Mouse (Mus musculus): ENCODE data around the gene Dnase1l2. TPM values are rescaled to one million over a fixed set of nuclear protein-coding genes. Genes with fewer than 3 reads are reported as not detected.

Dnase1l2 gene
- polyA plus RNA-seq, 1 experiment from 2014 or later, result 6.1 TPM

- Histone ChIP-seq H3K4me1 (ENCODE audit: control insufficient read depth, insufficient read depth, low read depth, low read length) (no peaks in the 10 kb centered on the region), H3K36me3 (ENCODE audit: control insufficient read depth, insufficient read depth, low read length) (peaks cover 32% of the 10 kb centered on the region), H3K4me3 (ENCODE audit: low read length) (no peak overlapping the region), H3K4me2 (ENCODE audit: low read length) (no peak overlapping the region), H3K9me3 (ENCODE audit: control insufficient read depth, low read length) (no peaks in the 10 kb centered on the region), H3K27ac (ENCODE audit: low read depth, low read length) (no peak overlapping the region), H3K27me3 (replicated peaks; ENCODE audit: control insufficient read depth, insufficient read depth, low read length) (no peaks in the 10 kb centered on the region), H3K9ac (ENCODE audit: low read depth, low read length) (no peak overlapping the region)
- no peak for ATAC-seq
- 85% methylated on average over 7 of the region's 7 CpGs for WGBS
These were observed 48.4 kb downstream of the Dnase1l2 start for GRCm38 (mm10) chr17:24394456-24394855.

- Histone ChIP-seq H3K27ac (ENCODE audit: low read depth, low read length) (no peak overlapping the region), H3K36me3 (ENCODE audit: control insufficient read depth, insufficient read depth, low read length) (peaks cover 29% of the 10 kb centered on the region), H3K9me3 (ENCODE audit: control insufficient read depth, low read length) (no peaks in the 10 kb centered on the region), H3K4me2 (ENCODE audit: low read length) (no peak overlapping the region), H3K4me3 (ENCODE audit: low read length) (no peak overlapping the region), H3K9ac (ENCODE audit: low read depth, low read length) (no peak overlapping the region; the same call in 1 of the 2 replicates), H3K4me1 (ENCODE audit: control insufficient read depth, insufficient read depth, low read depth, low read length) (no peaks in the 10 kb centered on the region), H3K27me3 (replicated peaks; ENCODE audit: control insufficient read depth, insufficient read depth, low read length) (no peaks in the 10 kb centered on the region)
- 24% methylated on average over 4 of the region's 4 CpGs for WGBS
- ATAC-seq, result no peak
These were observed 49.4 kb downstream of the Dnase1l2 start for GRCm38 (mm10) chr17:24393527-24393926.

GRCm38 (mm10) chr17:24391149-24391548 is 51.8 kb downstream of the Dnase1l2 start:
- H3K4me1 ChIP-seq (ENCODE audit: control insufficient read depth, insufficient read depth, low read depth, low read length), result no peaks in the 10 kb centered on the region
- 69% methylated on average over 8 of the region's 8 CpGs for WGBS
- H3K27ac ChIP-seq (ENCODE audit: low read depth, low read length), result no peak overlapping the region
- H3K9ac ChIP-seq (ENCODE audit: low read depth, low read length), result no peak overlapping the region
- no peaks in the 10 kb centered on the region for H3K9me3 ChIP-seq (ENCODE audit: control insufficient read depth, low read length)
- H3K4me2 ChIP-seq (ENCODE audit: low read length), result no peak overlapping the region
- ATAC-seq, result no peak
- H3K27me3 ChIP-seq (replicated peaks; ENCODE audit: control insufficient read depth, insufficient read depth, low read length), result no peaks in the 10 kb centered on the region
- H3K4me3 ChIP-seq (ENCODE audit: low read length), result no peak overlapping the region
- peaks cover 37% of the 10 kb centered on the region for H3K36me3 ChIP-seq (ENCODE audit: control insufficient read depth, insufficient read depth, low read length)

Other genes with a start within 250 kb of the Dnase1l2 start
- 26.6 and 29.5 TPM in 2 replicates for gene Tbc1d24, start 237.5 kb downstream of the Dnase1l2 start, polyA plus RNA-seq (2015; fragmentation: Nextera tagmentation; extraction: Ambion mirVana)
- 4.5 and 4.6 TPM in 2 replicates for gene Ntn3, start 233.6 kb downstream of the Dnase1l2 start, polyA plus RNA-seq (2015; fragmentation: Nextera tagmentation; extraction: Ambion mirVana)
- gene Tedc2, start 222.3 kb downstream of the Dnase1l2 start, polyA plus RNA-seq (2015; fragmentation: Nextera tagmentation; extraction: Ambion mirVana), result 8.9 and 10.1 TPM in 2 replicates
- gene Ccnf, start 191.6 kb downstream of the Dnase1l2 start, polyA plus RNA-seq (2015; fragmentation: Nextera tagmentation; extraction: Ambion mirVana), result 14.4 and 17.6 TPM in 2 replicates
- 1.2 TPM in 2 replicates for gene Abca17, start 92.0 kb downstream of the Dnase1l2 start, polyA plus RNA-seq (2015; fragmentation: Nextera tagmentation; extraction: Ambion mirVana)
- gene Abca3, start 91.2 kb downstream of the Dnase1l2 start, polyA plus RNA-seq (2015; fragmentation: Nextera tagmentation; extraction: Ambion mirVana), result 30.1 and 34.5 TPM in 2 replicates
- gene Rnps1, start 28.5 kb downstream of the Dnase1l2 start, polyA plus RNA-seq (2015; fragmentation: Nextera tagmentation; extraction: Ambion mirVana), result 304 and 328 TPM in 2 replicates
- 48.0 and 59.0 TPM in 2 replicates for gene Eci1, start 16.5 kb downstream of the Dnase1l2 start, polyA plus RNA-seq (2015; fragmentation: Nextera tagmentation; extraction: Ambion mirVana)
- gene E4f1, start 27.2 kb upstream of the Dnase1l2 start, polyA plus RNA-seq (2015; fragmentation: Nextera tagmentation; extraction: Ambion mirVana), result 42.3 and 43.5 TPM in 2 replicates
- 83.9 and 85.4 TPM in 2 replicates for gene Pgp, start 27.3 kb upstream of the Dnase1l2 start, polyA plus RNA-seq (2015; fragmentation: Nextera tagmentation; extraction: Ambion mirVana)
- 0.65 and 1.2 TPM in 2 replicates for gene Bricd5, start 30.8 kb upstream of the Dnase1l2 start, polyA plus RNA-seq (2015; fragmentation: Nextera tagmentation; extraction: Ambion mirVana)
- 36.2 and 39.3 TPM in 2 replicates for gene Mlst8, start 36.0 kb upstream of the Dnase1l2 start, polyA plus RNA-seq (2015; fragmentation: Nextera tagmentation; extraction: Ambion mirVana)
- 43.6 and 44.6 TPM in 2 replicates for gene Caskin1, start 45.5 kb upstream of the Dnase1l2 start, polyA plus RNA-seq (2015; fragmentation: Nextera tagmentation; extraction: Ambion mirVana)
- 85.9 and 94.2 TPM in 2 replicates for gene Traf7, start 84.8 kb upstream of the Dnase1l2 start, polyA plus RNA-seq (2015; fragmentation: Nextera tagmentation; extraction: Ambion mirVana)
- gene Rab26, start 91.1 kb upstream of the Dnase1l2 start, polyA plus RNA-seq (2015; fragmentation: Nextera tagmentation; extraction: Ambion mirVana), result 10.9 and 13.0 TPM in 2 replicates
- 26.8 and 29.9 TPM in 2 replicates for gene Pkd1, start 106.7 kb upstream of the Dnase1l2 start, polyA plus RNA-seq (2015; fragmentation: Nextera tagmentation; extraction: Ambion mirVana)
- 65.8 and 80.9 TPM in 2 replicates for gene Tsc2, start 189.5 kb upstream of the Dnase1l2 start, polyA plus RNA-seq (2015; fragmentation: Nextera tagmentation; extraction: Ambion mirVana)
- 9.6 and 9.9 TPM in 2 replicates for gene Nthl1, start 189.6 kb upstream of the Dnase1l2 start, polyA plus RNA-seq (2015; fragmentation: Nextera tagmentation; extraction: Ambion mirVana)
- gene Slc9a3r2, start 207.2 kb upstream of the Dnase1l2 start, polyA plus RNA-seq (2015; fragmentation: Nextera tagmentation; extraction: Ambion mirVana), result 60.8 TPM in 2 replicates
- 0.54 and 0.75 TPM in 2 replicates for gene Npw, start 215.4 kb upstream of the Dnase1l2 start, polyA plus RNA-seq (2015; fragmentation: Nextera tagmentation; extraction: Ambion mirVana)
- 10.8 and 18.7 TPM in 2 replicates for gene Zfp598, start 226.6 kb upstream of the Dnase1l2 start, polyA plus RNA-seq (2015; fragmentation: Nextera tagmentation; extraction: Ambion mirVana)
- 272 and 319 TPM in 2 replicates for gene Syngr3, start 246.8 kb upstream of the Dnase1l2 start, polyA plus RNA-seq (2015; fragmentation: Nextera tagmentation; extraction: Ambion mirVana)